Mouse (Mus musculus) kidney, adult 2 months (tissue): ENCODE data around the gene Ltb4r2.

Experiments
- CTCF ChIP-seq: fragments of 200-500 bp; conservative IDR thresholded peaks from 2 replicates; pipeline ENCODE4 v1.5.1; 2011; ENCODE audit warnings: low read depth, mild to moderate bottlenecking, control low read depth, low read length, moderate library complexity, mixed read lengths; ENCODE audit not compliant: insufficient read depth, insufficient read length
- POLR2A ChIP-seq: fragments of 200-500 bp; IDR thresholded peaks from one replicate; pipeline ENCODE4 v1.6.1; 2011; ENCODE audit warnings: low read depth, low read length, control low read depth

DNA sequence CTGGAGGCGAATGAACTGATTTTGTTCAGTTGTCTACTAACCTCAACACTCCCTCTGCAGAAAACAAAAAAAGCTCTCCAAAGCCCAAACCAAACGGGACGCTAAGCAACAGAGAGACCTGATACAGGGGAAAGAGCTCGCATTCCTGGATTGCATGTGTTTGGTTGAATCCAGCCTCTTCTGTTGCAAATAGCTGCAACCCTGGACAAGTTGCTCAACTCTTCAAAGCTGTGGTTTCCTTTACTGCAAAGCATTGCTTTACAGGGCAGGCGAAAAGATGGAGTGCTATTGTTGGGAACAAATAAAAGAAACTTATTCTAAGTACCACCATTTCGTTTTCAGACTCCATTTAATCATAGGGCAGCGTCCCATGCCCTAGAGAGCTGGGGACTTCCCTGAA lies 26.4 kb upstream of the Ltb4r2 start:
- no peak for TF ChIP-seq CTCF
- TF ChIP-seq POLR2A, result no peak
